Mouse (Mus musculus): ENCODE measurements at regions not wholly inside any gene's neighbourhood (a gene's known extent, or its start where the extent isn't known, plus 50 kb on each side); places are given as distances from the start of the nearest gene placed in this dataset.
A peak's percentile ranks its signal among the peaks of the same experiment; 100 is the strongest.

DNA sequence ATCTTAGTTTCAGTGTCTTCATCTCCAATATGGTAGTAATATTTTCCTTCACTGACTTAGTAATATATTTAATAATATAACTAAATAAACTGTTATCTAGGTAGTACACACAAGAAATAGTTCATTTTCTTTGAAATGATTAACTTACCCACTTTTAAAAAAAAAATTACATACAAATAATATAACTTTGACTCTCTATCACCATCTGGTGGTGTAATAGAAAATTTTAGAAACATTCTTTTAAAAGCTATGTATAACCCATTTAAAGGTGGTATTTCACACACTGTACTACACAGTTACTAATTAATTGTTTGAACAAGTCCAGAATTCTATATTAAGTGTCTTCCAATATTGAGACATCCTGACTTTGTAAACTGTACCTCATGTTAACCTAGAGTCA lies 53.9 kb upstream of the Olfr266 start:
- no peaks in the 10 kb centered on the region for H3K9me3 ChIP-seq (ENCODE audit: control insufficient read depth, low read length)
- no peaks in the 10 kb centered on the region for H3K4me1 ChIP-seq (ENCODE audit: control insufficient read depth, insufficient read depth, low read length)
- H3K4me3 ChIP-seq (ENCODE audit: low read depth, low read length), result no peak overlapping the region
- DNase-seq (ENCODE audit: low spot score), result no peak
- H3K9ac ChIP-seq (ENCODE audit: low read length), result no peak overlapping the region
- no peak overlapping the region for H3K4me2 ChIP-seq (ENCODE audit: low read depth)
- no peaks in the 10 kb centered on the region for H3K27me3 ChIP-seq (ENCODE audit: control insufficient read depth, insufficient read depth, low read length)
- no peaks in the 10 kb centered on the region for H3K36me3 ChIP-seq (ENCODE audit: control insufficient read depth, insufficient read depth, low read length)
- ATAC-seq (ENCODE audit: insufficient read depth, low FRiP score, low TSS enrichment), result no peak
- no peak overlapping the region for H3K27ac ChIP-seq (ENCODE audit: low read depth, low read length)

DNA sequence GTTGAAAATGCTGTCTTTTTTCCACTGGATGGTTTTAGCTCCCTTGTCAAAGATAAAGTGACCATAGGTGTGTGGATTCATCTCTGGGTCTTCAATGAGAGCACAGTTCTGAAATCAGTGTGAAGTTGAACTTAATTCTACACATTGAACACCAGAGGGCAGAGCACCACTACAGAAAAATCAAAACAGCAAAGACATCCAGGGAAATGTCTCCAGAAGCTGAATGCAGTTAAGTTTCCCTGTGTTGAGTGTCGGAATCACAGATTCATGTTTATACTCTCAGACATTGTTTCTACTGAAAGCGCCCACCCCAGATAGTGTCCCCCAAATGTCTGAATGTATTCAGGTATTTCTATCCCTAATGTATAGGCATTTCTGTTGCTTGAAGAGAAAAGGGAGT lies 77.1 kb upstream of the Olfr266 start:
- peak; percentile 14 for DNase-seq (ENCODE audit: low spot score)
- Histone ChIP-seq H3K36me3 (ENCODE audit: control insufficient read depth, insufficient read depth, low read length) (no peaks in the 10 kb centered on the region), H3K9ac (ENCODE audit: low read length) (no peak overlapping the region), H3K27me3 (ENCODE audit: control insufficient read depth, insufficient read depth, low read length) (no peaks in the 10 kb centered on the region), H3K4me2 (ENCODE audit: low read depth) (no peak overlapping the region), H3K4me3 (ENCODE audit: low read depth, low read length) (no peak overlapping the region), H3K9me3 (ENCODE audit: control insufficient read depth, low read length) (no peaks in the 10 kb centered on the region), H3K27ac (ENCODE audit: low read depth, low read length) (no peak overlapping the region), H3K4me1 (ENCODE audit: control insufficient read depth, insufficient read depth, low read length) (no peaks in the 10 kb centered on the region)
- 54% methylated on average over 2 of the region's 2 CpGs for WGBS
- ATAC-seq (ENCODE audit: insufficient read depth, low FRiP score, low TSS enrichment), result no peak

DNA sequence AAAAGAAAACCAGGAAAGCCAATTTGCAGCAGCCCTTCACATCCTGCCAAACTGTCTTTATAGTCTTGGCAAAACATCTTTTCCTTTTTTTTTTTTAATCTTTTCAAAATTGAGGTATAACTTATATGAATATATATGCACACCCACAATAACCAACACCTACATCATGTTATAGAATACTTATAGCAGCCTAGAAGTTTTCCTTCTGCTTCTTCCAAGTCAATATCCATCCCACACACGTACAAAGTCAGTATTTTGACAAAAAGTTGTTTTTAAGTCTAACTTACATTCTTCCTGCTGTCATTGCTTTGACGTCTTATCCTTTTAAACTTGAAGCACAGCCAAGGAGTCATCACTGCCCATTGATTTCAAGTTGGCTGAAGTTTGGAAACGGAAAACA lies 80.6 kb upstream of the Olfr266 start:
- no peaks in the 10 kb centered on the region for H3K9me3 ChIP-seq (ENCODE audit: control insufficient read depth, low read length)
- ATAC-seq (ENCODE audit: insufficient read depth, low FRiP score, low TSS enrichment) (no peak), DNase-seq (ENCODE audit: low spot score) (no peak)
- H3K9ac ChIP-seq (ENCODE audit: low read length), result no peak overlapping the region
- H3K4me3 ChIP-seq (ENCODE audit: low read depth, low read length), result no peak overlapping the region
- H3K4me2 ChIP-seq (ENCODE audit: low read depth), result no peak overlapping the region
- no peaks in the 10 kb centered on the region for H3K36me3 ChIP-seq (ENCODE audit: control insufficient read depth, insufficient read depth, low read length)
- no peaks in the 10 kb centered on the region for H3K27me3 ChIP-seq (ENCODE audit: control insufficient read depth, insufficient read depth, low read length)
- H3K27ac ChIP-seq (ENCODE audit: low read depth, low read length), result no peak overlapping the region
- WGBS, result 80% methylated on average over 3 of the region's 3 CpGs
- H3K4me1 ChIP-seq (ENCODE audit: control insufficient read depth, insufficient read depth, low read length), result no peaks in the 10 kb centered on the region

DNA sequence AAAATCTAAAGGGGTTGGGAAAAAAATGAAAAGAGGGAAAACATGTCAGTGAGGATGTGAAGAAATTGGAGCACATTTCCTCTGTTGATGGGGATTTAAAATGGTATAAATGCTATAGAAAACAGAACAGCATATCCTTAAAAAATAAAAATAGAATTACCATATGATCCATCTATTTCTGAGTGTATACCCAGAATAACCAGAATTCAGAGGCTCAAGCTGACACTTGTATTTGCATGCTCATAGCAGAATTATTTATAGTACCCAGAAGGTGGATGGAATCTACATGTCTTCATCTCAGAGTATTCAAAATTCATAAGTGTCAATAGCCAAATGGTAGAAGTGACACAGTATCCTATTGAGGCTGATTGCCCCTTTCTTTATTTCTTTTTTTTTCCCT lies 99.9 kb upstream of the Kcna3 start:
- no peak for ATAC-seq (ENCODE audit: insufficient read depth, low FRiP score, low TSS enrichment)
- H3K27me3 ChIP-seq (ENCODE audit: control insufficient read depth, insufficient read depth, low read length), result no peaks in the 10 kb centered on the region

DNA sequence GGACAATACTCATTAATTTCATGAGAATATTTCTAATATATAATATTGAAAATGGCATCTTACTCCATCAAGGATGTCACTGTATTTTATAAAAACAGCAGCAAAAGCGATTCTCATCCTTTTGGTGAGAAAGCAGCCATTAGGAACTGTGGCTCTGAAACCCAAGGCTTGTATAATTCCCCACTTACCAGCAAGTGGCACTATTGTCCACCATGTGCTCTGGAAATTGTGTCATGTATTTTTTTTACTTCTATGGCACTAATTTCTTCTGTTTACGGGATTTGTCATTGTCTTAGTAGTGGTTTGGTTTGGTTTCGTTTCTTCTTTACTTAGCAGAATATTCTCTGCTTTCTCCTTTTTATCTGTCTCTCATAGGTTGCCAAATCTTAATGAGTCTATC lies 95.9 kb upstream of the Kcna3 start:
- DNase-seq (ENCODE audit: low spot score), result no peak
- no peaks in the 10 kb centered on the region for H3K4me1 ChIP-seq (ENCODE audit: control insufficient read depth, insufficient read depth, low read length)

More for the DNA sequence above, 99.9 kb upstream of the Kcna3 start:
- Histone ChIP-seq H3K9me3 (ENCODE audit: control insufficient read depth, low read length) (peaks cover 6% of the 10 kb centered on the region; the same call in 1 of the 2 replicates), H3K4me2 (ENCODE audit: low read depth) (no peak overlapping the region), H3K36me3 (ENCODE audit: control insufficient read depth, insufficient read depth, low read length) (no peaks in the 10 kb centered on the region), H3K4me1 (ENCODE audit: control insufficient read depth, insufficient read depth, low read length) (no peaks in the 10 kb centered on the region), H3K4me3 (ENCODE audit: low read depth, low read length) (no peak overlapping the region), H3K27ac (ENCODE audit: low read depth, low read length) (no peak overlapping the region), H3K9ac (ENCODE audit: low read length) (no peak overlapping the region)
- DNase-seq (ENCODE audit: low spot score), result no peak

DNA sequence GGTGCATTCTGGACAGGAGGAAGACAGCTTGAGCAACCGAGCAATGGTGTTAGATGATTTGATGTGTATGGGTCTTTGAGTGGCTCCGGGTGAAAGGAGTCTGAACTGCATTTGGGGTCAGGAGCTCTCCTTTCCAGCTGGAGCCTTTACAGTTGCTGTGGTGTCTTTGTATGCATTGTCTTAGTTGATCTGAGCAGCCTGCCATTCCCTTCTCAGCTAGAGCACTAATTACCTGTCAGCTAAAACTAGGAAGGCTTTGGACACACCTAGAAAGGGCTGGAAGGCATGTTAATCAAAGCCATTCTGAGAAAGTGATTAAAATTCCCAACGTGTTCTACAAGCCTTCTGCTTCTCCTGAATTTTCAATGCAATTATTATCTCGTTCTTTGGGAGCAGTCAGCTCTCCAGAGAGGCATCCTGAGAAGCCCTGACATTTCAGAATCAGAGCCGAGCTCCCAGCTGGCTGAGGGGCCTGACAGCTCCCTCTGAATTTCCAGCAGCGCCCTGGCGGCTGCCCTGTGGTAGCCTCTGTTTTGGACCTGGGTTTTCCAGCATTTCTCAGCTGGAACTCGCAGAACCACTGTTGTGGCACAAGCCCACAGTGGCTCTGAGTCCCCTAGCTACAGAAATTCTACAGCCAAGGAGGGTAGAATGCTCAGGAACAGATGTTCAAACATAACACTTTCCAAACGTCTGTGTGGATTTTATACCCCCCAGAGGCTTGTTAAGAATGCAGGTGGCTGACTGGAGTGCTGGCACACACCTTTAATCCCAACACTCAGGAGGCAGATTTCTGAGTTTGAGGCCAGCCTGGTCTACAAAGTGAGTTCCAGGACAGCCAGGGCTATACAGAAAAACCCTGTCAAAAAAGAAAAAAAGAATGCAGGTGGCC lies 80.2 kb upstream of the Kcna3 start:
- 29% methylated on average over 9 of the region's 9 CpGs for WGBS
- no peak overlapping the region for H3K27ac ChIP-seq (ENCODE audit: low read depth, low read length)
- no peaks in the 10 kb centered on the region for H3K9me3 ChIP-seq (ENCODE audit: control insufficient read depth, low read length)
- H3K36me3 ChIP-seq (ENCODE audit: control insufficient read depth, insufficient read depth, low read length), result no peaks in the 10 kb centered on the region
- no peaks in the 10 kb centered on the region for H3K4me1 ChIP-seq (ENCODE audit: control insufficient read depth, insufficient read depth, low read length)
- H3K27me3 ChIP-seq (ENCODE audit: control insufficient read depth, insufficient read depth, low read length), result no peaks in the 10 kb centered on the region
- H3K9ac ChIP-seq (ENCODE audit: low read length), result no peak overlapping the region; the same call in 1 of the 2 replicates
- H3K4me3 ChIP-seq (ENCODE audit: low read depth, low read length), result no peak overlapping the region
- DNase-seq (ENCODE audit: low spot score), result no peak
- ATAC-seq (ENCODE audit: insufficient read depth, low FRiP score, low TSS enrichment), result no peak
- no peak overlapping the region for H3K4me2 ChIP-seq (ENCODE audit: low read depth)

More for the DNA sequence above, 95.9 kb upstream of the Kcna3 start:
- H3K27me3 ChIP-seq (ENCODE audit: control insufficient read depth, insufficient read depth, low read length), result no peaks in the 10 kb centered on the region
- no peak overlapping the region for H3K27ac ChIP-seq (ENCODE audit: low read depth, low read length)
- no peak overlapping the region for H3K9ac ChIP-seq (ENCODE audit: low read length)
- H3K36me3 ChIP-seq (ENCODE audit: control insufficient read depth, insufficient read depth, low read length), result no peaks in the 10 kb centered on the region
- 0 out of 2 replicates have a peak, but pooled peaks cover 2% of the 10 kb centered on the region for H3K9me3 ChIP-seq (ENCODE audit: control insufficient read depth, low read length)
- WGBS, result 76% methylated on average over 3 of the region's 3 CpGs
- ATAC-seq (ENCODE audit: insufficient read depth, low FRiP score, low TSS enrichment), result no peak
- no peak overlapping the region for H3K4me2 ChIP-seq (ENCODE audit: low read depth)
- no peak overlapping the region for H3K4me3 ChIP-seq (ENCODE audit: low read depth, low read length)

DNA sequence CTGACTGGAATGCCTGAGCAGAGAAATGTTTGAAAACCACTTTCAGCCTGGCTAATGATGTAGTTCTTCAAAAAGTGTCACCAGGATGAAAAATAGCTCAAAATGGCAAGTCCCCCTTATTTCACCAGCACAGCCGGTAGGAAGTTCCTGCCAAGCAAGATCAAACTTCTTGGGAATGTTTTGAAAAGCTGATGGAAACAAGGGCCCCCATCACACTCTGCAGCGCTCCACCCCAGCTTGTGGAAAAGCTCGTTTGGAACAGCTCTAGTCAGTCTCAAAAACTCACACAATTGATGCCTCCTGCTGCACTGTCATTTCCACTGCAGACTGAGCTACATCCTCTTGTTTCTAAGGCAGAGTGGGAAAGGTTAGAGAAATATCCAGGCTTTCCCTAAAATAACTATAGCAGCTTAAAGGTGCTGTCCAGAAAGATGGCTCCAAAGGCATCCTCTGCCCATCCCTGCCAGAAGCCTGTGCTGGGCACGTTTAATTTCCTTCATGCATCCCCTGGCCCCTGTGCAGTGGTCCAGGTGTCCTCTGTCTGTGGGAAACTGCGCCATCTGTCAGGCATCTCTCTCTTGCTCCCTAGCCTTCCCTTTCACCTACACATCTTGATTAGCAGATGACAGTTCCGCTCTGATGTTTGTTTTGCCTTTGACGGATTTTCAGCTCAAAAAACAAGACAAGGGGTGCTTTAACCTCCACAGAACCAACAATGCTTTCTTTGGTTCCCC lies 78.6 kb upstream of the Kcna3 start:
- 52% methylated on average over 7 of the region's 7 CpGs for WGBS

DNA sequence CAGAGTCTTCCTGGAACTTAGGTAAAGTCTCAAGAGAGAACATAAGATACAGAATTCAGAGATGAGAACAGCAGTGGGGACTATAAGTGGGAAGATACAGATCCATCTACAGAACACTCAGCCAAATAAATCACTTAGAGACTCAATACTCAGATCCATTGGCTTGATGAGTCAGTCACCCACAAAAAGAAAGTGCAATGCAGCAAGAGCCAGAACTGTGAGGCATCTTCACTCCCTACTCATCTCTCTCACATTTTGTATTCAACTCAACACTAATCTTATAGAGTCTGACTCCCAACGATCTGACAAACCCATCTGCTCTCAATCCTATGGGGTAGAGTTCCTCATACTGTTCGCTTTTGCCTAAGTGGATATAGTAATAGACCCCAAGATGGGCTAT lies 77.8 kb upstream of the Kcna3 start:
- DNase-seq (ENCODE audit: low spot score), result no peak
- no peaks in the 10 kb centered on the region for H3K27me3 ChIP-seq (ENCODE audit: control insufficient read depth, insufficient read depth, low read length)
- H3K4me3 ChIP-seq (ENCODE audit: low read depth, low read length), result no peak overlapping the region
- H3K36me3 ChIP-seq (ENCODE audit: control insufficient read depth, insufficient read depth, low read length), result no peaks in the 10 kb centered on the region
- H3K27ac ChIP-seq (ENCODE audit: low read depth, low read length), result no peak overlapping the region
- no peaks in the 10 kb centered on the region for H3K4me1 ChIP-seq (ENCODE audit: control insufficient read depth, insufficient read depth, low read length)
- H3K4me2 ChIP-seq (ENCODE audit: low read depth), result no peak overlapping the region
- H3K9ac ChIP-seq (ENCODE audit: low read length), result no peak overlapping the region
- ATAC-seq (ENCODE audit: insufficient read depth, low FRiP score, low TSS enrichment), result no peak
- H3K9me3 ChIP-seq (ENCODE audit: control insufficient read depth, low read length), result no peaks in the 10 kb centered on the region
- WGBS, result 87% methylated on average over 2 of the region's 2 CpGs

More for the DNA sequence above, 78.6 kb upstream of the Kcna3 start:
- no peak for ATAC-seq (ENCODE audit: insufficient read depth, low FRiP score, low TSS enrichment)
- H3K9ac ChIP-seq (ENCODE audit: low read length), result no peak overlapping the region
- no peak overlapping the region for H3K4me2 ChIP-seq (ENCODE audit: low read depth)
- H3K4me3 ChIP-seq (ENCODE audit: low read depth, low read length), result no peak overlapping the region
- DNase-seq (ENCODE audit: low spot score), result no peak
- H3K36me3 ChIP-seq (ENCODE audit: control insufficient read depth, insufficient read depth, low read length), result no peaks in the 10 kb centered on the region
- no peak overlapping the region for H3K27ac ChIP-seq (ENCODE audit: low read depth, low read length)
- H3K4me1 ChIP-seq (ENCODE audit: control insufficient read depth, insufficient read depth, low read length), result no peaks in the 10 kb centered on the region
- H3K9me3 ChIP-seq (ENCODE audit: control insufficient read depth, low read length), result no peaks in the 10 kb centered on the region
- no peaks in the 10 kb centered on the region for H3K27me3 ChIP-seq (ENCODE audit: control insufficient read depth, insufficient read depth, low read length)

DNA sequence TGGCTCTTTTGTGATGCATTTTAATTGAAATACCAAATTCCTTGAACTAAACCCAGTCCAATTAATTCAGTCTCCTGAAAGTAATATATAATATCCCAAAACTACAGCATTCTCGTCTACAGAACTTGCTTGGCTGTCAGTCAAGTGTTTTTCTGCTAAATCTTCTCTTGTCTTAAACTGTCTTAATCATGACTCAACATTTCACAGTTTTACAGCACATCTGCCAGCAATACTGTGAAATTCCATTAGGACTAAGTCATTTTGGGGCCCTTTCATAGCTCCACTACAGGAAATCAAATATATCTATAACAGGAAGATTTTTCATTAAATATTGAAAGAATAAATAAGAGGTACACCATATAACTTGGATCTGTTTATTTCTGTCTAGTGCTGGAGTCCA lies 75.4 kb upstream of the Kcna3 start:
- ATAC-seq (ENCODE audit: insufficient read depth, low FRiP score, low TSS enrichment) (no peak), DNase-seq (ENCODE audit: low spot score) (no peak)
- Histone ChIP-seq H3K4me2 (ENCODE audit: low read depth) (no peak overlapping the region), H3K4me3 (ENCODE audit: low read depth, low read length) (no peak overlapping the region), H3K27ac (ENCODE audit: low read depth, low read length) (no peak overlapping the region), H3K9me3 (ENCODE audit: control insufficient read depth, low read length) (no peaks in the 10 kb centered on the region), H3K9ac (ENCODE audit: low read length) (no peak overlapping the region), H3K36me3 (ENCODE audit: control insufficient read depth, insufficient read depth, low read length) (no peaks in the 10 kb centered on the region), H3K27me3 (ENCODE audit: control insufficient read depth, insufficient read depth, low read length) (no peaks in the 10 kb centered on the region), H3K4me1 (ENCODE audit: control insufficient read depth, insufficient read depth, low read length) (no peaks in the 10 kb centered on the region)
- WGBS, result 70% methylated on average over 1 of the region's 1 CpGs
